Mouse (Mus musculus) adrenal gland, postnatal 4 days (tissue): ENCODE measurements around the gene Vamp8. TPM values are rescaled to one million over a fixed set of nuclear protein-coding genes. Genes with fewer than 3 reads are reported as not detected.

Source experiments
- DNase-seq, 2 experiments: peaks; one replicate each; pipeline ENCODE4 v3.0.0; 2021 to 2022; ENCODE audit warnings: low spot score in 2 of 2, mixed read lengths in 2 of 2
- long read RNA-seq, 2 experiments: library from polyadenylated mRNA; stranded (forward); transcript quantifications; one replicate each; pipeline ENCODE4 v2.0.0; 2021
- total RNA-seq, 2 experiments: library from RNA; stranded (reverse); gene quantifications; 2 replicates each; pipeline ENCODE4 v1.2.3; 2021

Gene Vamp8
- 100 to 1,000 TPM; 120 to 136 TPM for total RNA-seq
- long read RNA-seq, experiment 1, transcript Vamp8-202 (2 exons, 2,076 nt), result minor isoform, 22 of 143 reads
- long read RNA-seq, experiment 1, transcript Vamp8-201 (3 exons, 820 nt), result major isoform, 117 of 143 reads
- long read RNA-seq, experiment 1, partial matches to known transcripts, result 0 of 143 reads
- long read RNA-seq, experiment 1, other reads (novel, unspliced or antisense), result 4 of 143 reads
- long read RNA-seq, experiment 2, transcript Vamp8-201 (3 exons, 820 nt), result major isoform, 81 of 113 reads
- long read RNA-seq, experiment 2, transcript Vamp8-202 (2 exons, 2,076 nt), result minor isoform, 26 of 113 reads
- long read RNA-seq, experiment 2, partial matches to known transcripts, result 4 of 113 reads
- long read RNA-seq, experiment 2, other reads (novel, unspliced or antisense), result 2 of 113 reads

DNA sequence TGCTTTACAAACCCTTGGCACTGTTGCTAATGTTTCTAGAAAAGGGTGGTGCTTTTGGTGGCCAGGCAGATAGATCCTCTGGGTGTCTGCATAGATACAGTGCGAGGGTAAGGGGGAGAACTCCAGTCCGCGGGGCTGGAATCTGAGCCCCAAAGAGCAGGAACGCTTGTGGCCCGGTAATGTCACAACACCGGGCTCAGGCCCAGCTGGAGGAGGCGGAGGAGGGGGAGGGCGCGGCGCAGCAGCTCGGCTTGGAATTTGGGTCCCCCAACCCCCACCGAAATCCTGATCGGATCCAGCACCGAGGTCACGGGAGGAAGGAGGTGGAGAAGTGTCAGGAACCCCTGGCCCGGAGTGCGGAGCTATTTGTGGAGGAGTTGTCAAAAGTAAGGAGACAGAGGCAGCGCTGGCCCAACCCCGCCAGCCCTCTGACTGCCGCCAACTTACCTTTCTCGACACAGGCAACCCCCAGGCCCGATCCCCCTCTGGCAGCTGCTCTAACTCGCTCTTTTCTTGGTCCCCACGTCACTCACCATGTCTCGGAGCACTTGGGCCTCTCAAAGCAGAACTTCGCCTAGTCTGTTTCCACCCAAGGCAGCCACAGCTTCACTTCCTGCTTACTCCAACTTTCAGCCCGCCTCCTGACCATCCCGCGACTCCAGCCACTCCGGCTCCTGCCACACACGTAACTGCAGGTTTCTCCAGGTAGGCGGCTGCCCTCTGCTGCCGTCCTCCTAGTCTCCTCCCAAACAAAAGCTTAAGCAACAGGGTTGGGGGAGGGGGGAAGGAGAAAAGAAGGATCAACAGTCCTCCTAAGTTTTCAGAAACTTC lies at the start of gene Vamp8:
Gene Vamp8, minus strand, starts transcription at position 763 of the 831 bp plus-strand sequence.
- DNase-seq, result peak; percentile 54 to 68

DNA sequence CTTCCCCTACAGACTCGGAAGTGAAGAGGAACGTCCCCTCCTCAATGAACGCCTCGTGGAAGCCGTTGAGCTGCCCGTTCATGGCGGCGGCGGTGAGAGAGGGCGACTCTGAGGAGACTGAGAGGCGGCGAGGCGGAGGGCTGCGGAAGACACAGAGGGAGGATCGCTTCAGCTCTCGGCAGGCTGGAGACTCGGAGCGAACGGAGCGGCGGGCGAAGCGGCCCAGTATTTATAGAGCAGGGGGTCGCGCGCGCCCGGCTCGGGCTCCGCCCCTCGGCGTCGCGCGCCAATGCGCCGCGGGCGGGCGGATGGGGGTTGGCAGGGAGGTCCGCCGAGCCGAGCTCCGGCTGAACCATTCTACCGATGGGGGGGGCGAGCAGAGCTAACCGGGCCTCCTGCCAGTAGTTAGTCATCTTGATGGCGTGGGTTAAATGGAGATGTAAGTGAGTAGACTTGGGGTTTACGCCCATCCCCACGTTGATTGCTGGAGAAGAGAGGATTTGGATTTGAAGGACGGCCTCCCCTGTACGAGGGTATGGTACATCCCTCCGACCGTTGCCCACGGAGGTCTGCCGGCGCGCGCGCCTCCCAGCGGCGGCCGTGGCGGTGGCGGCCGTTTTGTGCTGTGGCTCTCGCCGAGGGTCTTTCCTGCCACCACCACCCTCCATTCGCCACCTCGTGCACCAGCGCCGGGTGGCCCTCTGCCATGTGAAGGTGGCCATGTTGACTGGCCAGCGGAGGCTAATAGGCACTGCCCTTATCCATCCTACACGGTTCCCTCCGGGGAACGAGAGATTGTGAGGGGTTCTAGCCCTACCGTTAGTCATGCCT lies 49.1 kb upstream of the Vamp8 start, which contains the start of gene Mat2a:
Gene Mat2a, minus strand, starts transcription at position 204 of the 831 bp plus-strand sequence.
- peak; percentile 90 to 95 for DNase-seq

DNA sequence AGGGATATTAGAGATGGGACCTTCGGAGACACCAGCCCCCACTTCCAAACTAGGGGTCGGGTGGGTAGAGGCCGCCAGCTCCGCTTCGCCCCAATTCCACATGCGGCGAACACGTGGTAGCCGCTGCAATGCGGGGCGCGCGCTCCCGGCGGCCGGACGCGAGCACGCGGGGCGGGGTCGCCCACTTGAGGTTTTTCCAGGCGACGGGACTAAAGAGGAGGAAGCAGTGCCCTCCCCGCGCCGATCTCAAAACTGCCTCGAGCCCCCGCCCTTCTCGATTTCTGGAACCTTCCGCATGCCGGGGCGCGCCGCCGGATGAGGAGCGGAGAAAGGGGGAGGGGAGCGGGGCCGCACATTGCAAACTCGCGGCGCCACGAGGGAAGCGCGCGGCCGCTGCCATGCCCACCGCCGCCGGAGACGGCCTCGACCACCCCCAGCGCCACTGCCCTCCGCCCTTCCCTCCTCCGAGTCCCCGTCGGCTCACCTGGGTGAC lies 48.4 kb upstream of the Vamp8 start:
- DNase-seq, result peak; percentile 74 to 78

DNA sequence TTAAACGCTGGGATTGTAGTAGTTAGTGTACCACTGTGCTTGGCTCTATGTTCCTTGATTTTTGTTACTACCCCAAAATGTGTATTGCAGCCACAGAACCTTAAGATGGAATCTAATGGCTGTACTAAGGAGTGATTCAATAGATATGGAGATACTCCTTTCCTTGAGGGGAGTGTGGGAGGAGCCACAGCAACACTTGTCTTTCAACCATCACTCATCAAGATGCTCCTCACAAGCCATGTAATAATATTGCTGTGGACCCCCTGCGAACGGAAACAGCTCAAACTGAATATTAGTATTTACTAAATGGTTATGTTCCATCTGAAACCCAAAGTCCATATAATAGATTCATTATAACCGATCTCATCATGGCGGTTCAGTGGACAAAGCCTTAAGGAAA lies 47.7 kb upstream of the Vamp8 start:
- no peak for DNase-seq

DNA sequence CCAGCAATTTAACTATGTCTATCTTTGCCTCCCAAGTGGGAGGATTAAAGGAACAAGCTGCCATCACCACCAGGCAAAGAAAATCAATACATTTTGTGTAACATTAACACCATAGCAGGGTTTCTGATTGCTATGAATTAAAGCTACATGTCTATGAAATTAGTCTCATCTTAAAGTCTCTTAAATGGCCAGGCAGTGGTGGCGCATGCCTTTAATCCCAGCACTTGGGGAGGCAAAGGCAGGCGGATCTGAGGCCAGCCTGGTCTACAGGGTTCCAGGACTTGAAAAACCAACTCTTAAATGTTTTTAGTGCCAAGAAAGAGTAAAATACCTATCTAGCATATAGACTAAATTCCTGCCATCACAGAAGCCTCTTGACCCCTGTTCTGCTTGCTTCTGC lies 41.6 kb upstream of the Vamp8 start:
- no peak for DNase-seq

DNA sequence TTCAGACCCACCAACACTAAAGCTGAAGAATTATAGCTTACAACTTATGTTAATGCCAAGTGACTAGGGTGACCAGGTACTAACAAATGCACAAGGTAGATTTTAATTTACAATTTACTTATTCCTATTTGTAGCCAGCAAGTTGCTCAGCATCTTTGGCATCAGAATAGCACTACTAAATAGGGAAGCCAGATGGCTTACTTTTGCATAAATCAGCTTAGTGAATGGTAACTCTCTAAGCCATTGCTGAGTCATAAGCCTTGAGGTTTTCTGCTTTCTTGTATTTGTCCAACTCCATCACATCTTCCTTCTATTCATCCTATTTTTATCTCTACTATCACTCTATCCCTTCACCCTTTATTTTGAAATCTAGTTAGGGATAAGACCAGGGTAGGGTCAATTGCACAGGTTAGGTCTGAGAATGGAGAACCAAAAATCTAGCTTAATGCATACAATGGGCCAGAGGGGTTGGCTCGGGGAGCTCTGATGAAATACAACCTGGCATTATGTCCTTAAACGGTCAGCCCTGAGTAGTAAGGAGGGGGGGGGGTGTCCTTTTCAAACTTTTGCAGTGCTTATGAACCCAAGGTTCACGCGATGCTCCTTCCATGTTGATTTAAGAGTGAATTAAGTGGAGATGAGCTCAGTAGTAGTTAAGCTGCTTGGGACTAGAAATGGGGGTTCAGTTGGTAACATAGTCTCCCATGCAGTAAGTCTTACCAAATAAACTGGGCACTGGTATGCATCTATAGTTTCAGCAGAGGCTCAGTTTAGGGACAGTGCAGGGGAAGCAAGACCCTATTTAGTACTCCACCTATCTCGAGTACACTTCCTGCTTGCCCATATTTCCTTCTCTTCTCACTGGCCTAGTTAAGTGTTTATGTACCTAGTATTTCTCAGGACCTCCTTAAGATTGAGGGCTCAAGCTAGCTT lies 40.8 kb upstream of the Vamp8 start:
- no peak for DNase-seq

DNA sequence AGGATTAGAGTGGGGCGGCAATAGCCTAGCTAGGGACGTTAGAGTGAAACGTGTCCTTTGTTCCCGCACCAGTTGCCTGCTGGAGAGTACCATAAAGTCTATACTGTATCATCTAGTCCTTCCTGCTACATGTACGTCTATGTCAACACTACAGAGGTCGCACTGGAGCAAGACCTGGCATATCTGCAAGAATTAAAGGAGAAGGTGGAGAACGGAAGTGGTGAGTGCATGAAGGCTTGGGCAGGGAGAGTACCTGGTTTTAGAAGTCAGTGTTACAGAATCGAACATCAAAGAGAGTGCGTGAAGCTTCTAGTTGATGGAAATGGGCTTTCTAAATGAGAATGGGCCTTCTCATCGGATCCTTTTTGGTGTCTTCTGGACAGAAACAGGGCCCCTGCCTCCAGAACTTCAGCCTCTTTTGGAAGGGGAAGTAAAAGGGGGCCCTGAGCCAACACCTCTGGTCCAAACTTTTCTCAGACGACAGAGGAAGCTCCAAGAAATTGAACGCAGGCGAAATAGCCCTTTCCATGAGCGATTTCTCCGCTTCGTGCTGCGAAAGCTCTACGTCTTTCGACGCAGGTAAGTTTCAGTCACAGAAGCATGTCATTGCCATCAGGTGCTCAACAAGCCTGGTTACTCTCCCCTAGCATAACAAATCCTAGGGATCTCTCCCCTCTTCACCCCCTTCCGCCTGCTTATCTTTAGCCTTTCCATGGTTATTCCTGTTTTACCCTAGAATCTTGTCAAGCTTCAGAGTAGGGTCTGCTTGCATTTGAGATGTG lies 38.7 kb upstream of the Vamp8 start:
- DNase-seq, result no peak

DNA sequence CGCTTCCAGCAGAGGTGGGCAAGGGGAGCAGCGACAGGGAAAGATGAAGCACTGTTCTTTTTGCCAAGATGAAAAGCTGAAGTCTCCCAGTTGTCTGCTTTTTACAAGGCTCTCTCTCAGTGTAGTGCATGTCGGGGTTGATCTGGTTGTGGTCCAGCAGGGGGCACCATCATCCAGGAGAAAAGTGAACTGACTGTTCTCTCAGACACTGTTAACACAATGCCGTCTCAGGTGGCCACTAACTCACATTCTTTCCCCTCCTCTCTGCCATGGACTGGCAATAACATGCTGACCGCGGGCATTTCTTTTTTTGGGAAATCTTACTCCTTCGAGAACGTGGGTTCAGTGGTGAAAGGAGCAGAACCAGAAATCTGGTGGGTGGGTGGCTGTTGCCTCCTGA lies 37.5 kb upstream of the Vamp8 start:
- DNase-seq, result peak; percentile 52 to 53

DNA sequence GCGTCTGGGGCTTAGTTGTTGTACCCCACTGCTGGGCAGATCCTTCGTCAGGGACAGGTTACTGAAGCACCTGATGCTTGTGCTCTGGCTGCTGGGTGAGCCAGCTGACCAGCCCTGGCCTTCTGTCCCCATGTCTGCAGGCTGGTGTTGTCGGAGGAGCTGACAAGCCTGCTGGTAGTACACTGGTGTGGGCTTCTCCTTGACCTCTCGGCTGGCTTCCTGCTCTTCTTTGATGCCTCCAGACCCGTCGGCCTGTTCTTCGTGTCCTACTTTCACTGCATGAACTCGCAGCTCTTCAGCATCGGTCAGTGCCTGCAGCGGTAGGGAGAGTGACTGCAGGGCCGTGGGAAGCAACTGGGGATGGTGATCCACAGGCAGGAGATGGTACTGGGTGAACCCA lies 35.1 kb upstream of the Vamp8 start:
- no peak for DNase-seq

DNA sequence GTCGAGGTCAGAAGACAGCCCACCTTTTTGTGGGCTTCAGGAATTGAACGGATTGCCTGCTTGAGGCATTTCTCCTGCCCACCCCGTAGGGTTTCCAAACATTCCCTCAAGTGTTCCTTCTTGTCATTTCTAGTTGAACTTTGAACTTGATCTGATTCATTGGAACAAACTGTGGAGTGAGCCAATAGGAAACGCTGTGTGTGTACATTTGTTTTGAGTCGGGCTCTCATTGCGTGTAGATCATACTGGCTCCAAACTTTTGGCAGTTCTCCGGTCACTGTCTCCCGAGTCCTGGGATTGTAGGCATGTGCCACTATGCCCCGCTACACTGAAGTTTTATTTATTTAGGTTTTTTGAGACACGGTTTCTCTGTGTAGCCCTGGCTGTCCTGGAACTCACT lies 30.4 kb upstream of the Vamp8 start:
- DNase-seq, result no peak

DNA sequence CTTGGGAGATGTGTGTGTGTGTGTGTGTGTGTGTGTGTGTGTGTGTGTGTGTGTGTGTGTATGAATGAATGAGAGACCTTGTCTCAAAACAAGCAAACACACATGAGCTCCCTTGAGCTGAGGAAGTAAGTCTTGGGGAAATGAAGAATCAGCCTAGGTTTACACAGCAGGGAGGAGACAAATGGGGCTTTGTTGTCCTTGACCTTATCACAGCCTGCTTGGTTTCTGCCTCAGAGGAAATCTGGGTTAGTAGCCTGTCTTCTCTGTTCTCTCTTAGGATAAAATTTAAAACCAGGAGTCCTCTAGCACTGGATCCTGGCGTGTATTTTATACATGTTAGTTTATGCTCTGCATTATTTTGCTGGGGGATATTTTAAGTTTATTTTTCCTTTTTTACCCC lies 29.3 kb upstream of the Vamp8 start:
- no peak for DNase-seq

DNA sequence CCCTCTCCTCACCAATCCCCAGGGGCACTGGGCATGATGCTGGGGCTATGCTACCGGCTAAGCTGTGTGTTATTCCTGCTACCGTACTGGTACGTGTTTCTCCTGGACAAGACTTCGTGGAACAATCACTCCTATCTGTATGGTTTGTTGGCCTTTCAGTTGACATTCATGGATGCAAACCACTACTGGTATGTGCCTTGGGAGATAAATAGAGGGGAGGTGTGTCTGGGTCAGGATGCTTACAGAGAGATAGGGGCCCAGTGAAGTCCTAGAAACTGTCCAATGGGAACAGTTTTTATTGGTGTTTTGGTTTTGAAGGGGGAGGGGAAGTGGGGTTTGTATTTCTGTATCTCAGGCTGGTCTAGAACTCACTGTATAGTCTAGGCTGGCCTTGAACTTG lies 27.8 kb upstream of the Vamp8 start:
- DNase-seq, result no peak

DNA sequence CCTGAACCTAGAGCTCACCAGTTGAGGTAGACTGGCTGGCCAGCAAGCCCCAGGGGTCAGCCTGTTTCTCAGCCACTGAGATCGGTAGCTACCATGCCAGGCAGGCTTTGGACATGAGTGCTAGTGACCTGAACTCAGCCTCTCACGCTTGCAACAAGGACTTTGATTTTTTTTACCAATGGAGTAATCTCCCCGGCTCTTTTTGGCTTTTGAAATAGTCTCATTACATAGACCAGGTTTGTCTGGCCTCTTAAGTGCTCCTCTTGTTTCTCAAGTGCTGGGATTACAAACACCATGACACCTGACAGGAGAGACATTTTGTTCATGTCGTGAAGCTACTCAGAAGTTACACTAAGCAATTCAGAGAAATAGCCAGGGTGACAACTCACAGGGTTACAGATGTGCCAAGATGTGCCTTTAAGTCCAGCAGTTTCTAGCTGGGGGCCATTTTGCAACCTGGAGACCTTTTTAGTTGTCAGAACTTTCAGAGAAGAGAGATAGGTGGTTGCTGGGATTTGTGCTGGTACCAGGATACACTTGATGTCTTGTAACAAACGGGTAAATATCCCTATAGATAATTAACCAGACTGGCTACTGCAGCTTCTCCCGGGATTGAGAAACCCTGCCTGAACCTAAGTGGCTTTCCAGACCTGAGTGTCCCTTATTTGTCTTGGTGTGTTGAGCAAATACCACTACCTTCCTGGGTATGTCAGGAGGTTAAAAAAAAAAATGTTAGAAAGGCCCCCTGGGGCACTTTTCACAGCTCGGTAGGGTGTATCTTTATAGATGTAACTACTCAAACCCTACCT lies 25.7 kb upstream of the Vamp8 start:
- no peak for DNase-seq

DNA sequence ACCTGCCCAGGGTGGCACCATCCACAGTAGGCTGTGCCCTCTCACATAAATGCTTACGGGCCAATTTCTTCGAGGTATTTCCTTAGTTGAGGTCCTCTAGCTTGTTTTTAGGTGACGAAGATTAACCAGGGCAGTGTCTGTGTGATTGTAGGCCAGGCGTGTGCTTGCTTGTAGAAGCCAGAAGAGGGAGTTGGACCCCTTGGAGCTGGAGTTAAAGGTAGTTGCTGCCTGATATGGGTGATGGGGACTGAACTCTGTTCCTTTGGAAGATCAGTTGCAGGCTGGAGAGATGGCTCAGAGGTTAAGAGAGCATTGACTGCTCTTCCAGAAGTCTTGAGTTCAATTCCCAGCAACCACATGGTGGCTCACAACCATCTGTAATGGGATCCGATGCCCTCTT lies 24.7 kb upstream of the Vamp8 start:
- DNase-seq, result no peak

DNA sequence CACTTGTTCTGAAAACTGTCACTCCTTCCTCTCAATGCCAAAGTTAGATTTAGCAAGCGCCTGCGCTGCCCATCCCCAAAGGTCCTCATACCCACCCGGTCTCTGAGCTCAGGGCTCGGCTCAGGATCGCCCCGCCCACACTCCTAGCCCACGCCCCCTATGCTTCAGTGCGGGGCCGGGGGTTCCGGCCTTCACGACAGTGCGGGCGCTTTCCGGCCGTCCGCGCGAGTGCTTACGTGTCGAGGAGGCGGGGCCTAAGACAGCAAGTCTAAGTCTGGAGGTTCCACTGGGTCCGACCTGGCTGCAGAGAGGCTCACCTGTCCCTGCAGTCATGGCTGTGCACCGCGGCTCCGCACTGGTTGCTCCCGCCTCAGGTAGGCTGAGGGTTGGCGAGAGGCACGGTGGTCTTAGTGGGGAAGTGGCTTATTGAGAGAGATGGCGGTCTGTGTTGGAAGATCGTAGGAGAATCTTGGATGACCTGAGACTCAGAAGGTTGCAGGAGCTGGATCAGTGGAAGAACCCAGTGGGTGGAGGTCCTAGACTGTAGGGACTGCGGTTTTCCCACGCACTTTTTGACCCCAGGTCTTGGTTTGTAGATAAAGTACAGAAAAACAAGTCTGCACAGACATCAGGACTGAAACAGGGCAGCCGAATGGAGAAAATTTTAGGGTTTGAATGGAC lies 23.7 kb upstream of the Vamp8 start, which contains the start of gene Ggcx:
Gene Ggcx, plus strand, starts transcription at position 233 of the 681 bp plus-strand sequence.
- peak; percentile 78 to 86 for DNase-seq

DNA sequence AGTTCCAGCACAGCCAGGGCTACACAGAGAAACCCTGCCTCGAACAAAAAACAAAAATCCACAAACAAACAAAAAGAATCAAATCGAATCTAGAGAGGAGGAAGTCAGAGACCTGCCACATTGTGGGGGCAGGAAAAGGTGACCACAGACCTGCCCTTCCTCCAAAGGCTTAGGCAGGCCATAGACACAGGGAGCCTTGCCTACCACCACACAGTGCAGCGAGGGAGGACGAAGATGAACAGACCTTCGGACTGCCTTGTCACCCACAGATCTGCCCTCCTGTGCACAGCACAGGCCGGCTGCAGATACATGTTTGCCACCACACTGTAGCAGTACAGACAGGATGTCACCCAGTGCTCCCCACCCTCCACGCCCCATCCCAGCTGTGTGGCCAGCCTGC lies 20.0 kb upstream of the Vamp8 start:
- DNase-seq, result no peak

DNA sequence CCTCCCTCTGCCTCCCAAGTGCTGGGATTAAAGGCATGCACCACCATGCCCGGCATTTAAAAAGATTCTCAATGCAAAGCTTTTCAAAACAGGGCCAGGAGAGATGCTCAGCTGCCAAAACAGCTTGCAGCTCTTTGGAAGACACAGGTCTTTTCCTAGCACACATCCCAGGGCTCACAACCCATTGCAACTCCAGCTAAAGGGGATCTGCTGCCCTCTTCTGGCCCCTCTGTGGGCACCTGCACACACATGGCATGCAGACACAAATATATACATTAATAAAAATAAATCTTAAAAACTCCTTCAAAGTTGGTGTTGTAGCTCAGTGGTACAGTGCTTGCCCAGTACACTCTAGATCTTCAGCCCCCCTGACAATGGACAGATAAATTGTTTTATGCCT lies 19.5 kb upstream of the Vamp8 start:
- DNase-seq, result no peak

DNA sequence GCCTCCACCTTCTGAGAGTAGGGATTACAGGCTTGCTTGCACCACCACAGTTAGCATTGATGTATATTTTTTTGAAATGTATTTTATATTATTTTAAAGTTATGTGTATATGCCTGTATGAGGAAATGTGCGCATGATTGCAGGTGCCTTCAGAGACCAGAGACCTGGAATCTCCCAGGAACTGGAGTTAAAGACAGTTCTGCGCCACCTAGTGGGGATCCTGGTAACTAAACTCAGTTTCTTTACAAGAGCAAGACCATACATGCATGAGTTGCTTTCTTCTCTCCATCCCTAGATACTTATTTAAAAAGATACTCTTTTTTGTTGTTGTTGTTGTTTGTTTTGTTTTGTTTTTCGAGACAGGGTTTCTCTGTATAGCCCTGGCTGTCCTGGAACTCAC lies 19.1 kb upstream of the Vamp8 start:
- no peak for DNase-seq
